Mouse (Mus musculus) hindbrain, embryonic 11.5 days (tissue): Measurements from ENCODE around the gene Slc35e3. TPM values are rescaled to one million over a fixed set of nuclear protein-coding genes. Genes with fewer than 3 reads are reported as not detected.

Source experiments
- ATAC-seq: fragments of 200-750 bp; cut with Nextera tagmentation; 2 replicates; pipeline ENCODE4 v1.8.0; 2017; ENCODE audit warnings: mild to moderate bottlenecking, moderate TSS enrichment, moderate library complexity; ENCODE audit not compliant: low FRiP score
- DNase-seq: peaks from one replicate; pipeline ENCODE4 v3.0.0-alpha.2; 2015; ENCODE audit warnings: low spot score
- H3K27ac ChIP-seq: fragments of 300-500 bp; sonication (generic); 2 replicates; pipeline ENCODE4 v1.5.1; 2014; ENCODE audit warnings: mild to moderate bottlenecking, low read depth, low read length
- H3K27me3 ChIP-seq: fragments of 300-500 bp; sonication (generic); 2 replicates; pipeline ENCODE4 v1.6.1; 2014; ENCODE audit warnings: mild to moderate bottlenecking, low read length, moderate library complexity, mixed read lengths; ENCODE audit not compliant: control insufficient read depth, insufficient read depth
- H3K36me3 ChIP-seq: fragments of 300-500 bp; sonication (generic); 2 replicates; pipeline ENCODE4 v1.6.1; 2014; ENCODE audit warnings: mild to moderate bottlenecking, low read length, moderate library complexity, mixed read lengths; ENCODE audit not compliant: control insufficient read depth, insufficient read depth
- H3K4me1 ChIP-seq: fragments of 300-500 bp; sonication (generic); replicated peaks from 2 replicates; pipeline ENCODE4 v1.6.1; 2014; ENCODE audit warnings: low read length, mixed read lengths; ENCODE audit not compliant: control insufficient read depth, insufficient read depth
- H3K4me2 ChIP-seq: fragments of 300-500 bp; sonication (generic); replicated peaks from 2 replicates; pipeline ENCODE4 v1.6.1; 2014; ENCODE audit warnings: mild to moderate bottlenecking, low read depth, low read length
- H3K4me3 ChIP-seq: fragments of 300-500 bp; sonication (generic); 2 replicates; pipeline ENCODE4 v1.5.1; 2014; ENCODE audit warnings: low read depth, low read length
- H3K9ac ChIP-seq: fragments of 300-500 bp; sonication (generic); 2 replicates; pipeline ENCODE4 v1.6.1; 2014; ENCODE audit warnings: low read depth, low read length
- H3K9me3 ChIP-seq: fragments of 300-500 bp; sonication (generic); 2 replicates; pipeline ENCODE4 v1.6.1; 2016; ENCODE audit warnings: low read length; ENCODE audit not compliant: control insufficient read depth
- WGBS: fragments of 180-500 bp; shearing (Covaris S2); extraction: QIAGEN DNeasy Blood & Tissue Kit; methylation state at CpG from one replicate; pipeline ENCODE4 v1.1.7; 2014; 5-methylcytosine and 5-hydroxymethylcytosine counted together
- polyA plus RNA-seq: library from polyadenylated mRNA; unstranded; fragments of >200 nt; fragmentation: Nextera tagmentation; extraction: Ambion mirVana; gene quantifications from 2 replicates; pipeline ENCODE4 v1.2.1, GENCODE M21; 2014

Slc35e3 gene
- polyA plus RNA-seq, 1 experiment from 2014 or later = 18.2 TPM

GRCm38 (mm10) chr10:117729139-117729814, 16.9 kb downstream of the Slc35e3 start:
- Histone ChIP-seq H3K4me1 (no peaks in the 10 kb centered on the region), H3K4me2 (no peak overlapping the region), H3K9ac (no peak overlapping the region), H3K27me3 (no peaks in the 10 kb centered on the region), H3K27ac (no peak overlapping the region), H3K9me3 (no peaks in the 10 kb centered on the region), H3K4me3 (no peak overlapping the region), H3K36me3 (no peaks in the 10 kb centered on the region)
- WGBS = 82% methylated on average over 11 of the region's 11 CpGs
- ATAC-seq = no peak
- no peak for DNase-seq

GRCm38 (mm10) chr10:117728574-117728973, 17.6 kb downstream of the Slc35e3 start:
- Histone ChIP-seq H3K27ac (no peak overlapping the region), H3K4me3 (no peak overlapping the region), H3K36me3 (no peaks in the 10 kb centered on the region), H3K27me3 (no peaks in the 10 kb centered on the region), H3K9ac (no peak overlapping the region), H3K4me1 (no peaks in the 10 kb centered on the region), H3K9me3 (no peaks in the 10 kb centered on the region), H3K4me2 (no peak overlapping the region)
- 86% methylated on average over 5 of the region's 5 CpGs for WGBS
- ATAC-seq = no peak
- no peak for DNase-seq

GRCm38 (mm10) chr10:117727518-117728110, 18.6 kb downstream of the Slc35e3 start:
- no peak overlapping the region for H3K9ac ChIP-seq
- no peak for ATAC-seq
- 88% methylated on average over 9 of the region's 9 CpGs for WGBS
- no peak overlapping the region for H3K27ac ChIP-seq
- no peak overlapping the region for H3K4me3 ChIP-seq
- no peaks in the 10 kb centered on the region for H3K9me3 ChIP-seq
- H3K4me2 ChIP-seq = no peak overlapping the region
- no peaks in the 10 kb centered on the region for H3K4me1 ChIP-seq
- DNase-seq = no peak
- H3K36me3 ChIP-seq = no peaks in the 10 kb centered on the region
- no peaks in the 10 kb centered on the region for H3K27me3 ChIP-seq

GRCm38 (mm10) chr10:117726888-117727385, 19.2 kb downstream of the Slc35e3 start:
- Histone ChIP-seq H3K36me3 (no peaks in the 10 kb centered on the region), H3K9ac (no peak overlapping the region), H3K4me2 (no peak overlapping the region), H3K27ac (no peak overlapping the region), H3K27me3 (no peaks in the 10 kb centered on the region), H3K9me3 (no peaks in the 10 kb centered on the region), H3K4me3 (no peak overlapping the region), H3K4me1 (no peaks in the 10 kb centered on the region)
- 94% methylated on average over 4 of the region's 4 CpGs for WGBS
- ATAC-seq = no peak
- no peak for DNase-seq

- no peak overlapping the region for H3K27ac ChIP-seq
- no peaks in the 10 kb centered on the region for H3K36me3 ChIP-seq
- no peak overlapping the region for H3K9ac ChIP-seq
- DNase-seq = no peak
- H3K4me2 ChIP-seq = no peak overlapping the region
- no peaks in the 10 kb centered on the region for H3K27me3 ChIP-seq
- no peaks in the 10 kb centered on the region for H3K9me3 ChIP-seq
- H3K4me3 ChIP-seq = no peak overlapping the region
- ATAC-seq = no peak
- 90% methylated on average over 4 of the region's 4 CpGs for WGBS
- no peaks in the 10 kb centered on the region for H3K4me1 ChIP-seq
Measured at GRCm38 (mm10) chr10:117726350-117726749, 19.8 kb downstream of the Slc35e3 start.

GRCm38 (mm10) chr10:117725671-117726070, 20.5 kb downstream of the Slc35e3 start:
- no peaks in the 10 kb centered on the region for H3K9me3 ChIP-seq
- no peak for DNase-seq
- no peak overlapping the region for H3K4me3 ChIP-seq
- H3K9ac ChIP-seq = no peak overlapping the region
- no peak overlapping the region for H3K27ac ChIP-seq
- no peaks in the 10 kb centered on the region for H3K36me3 ChIP-seq
- no peak overlapping the region for H3K4me2 ChIP-seq
- H3K27me3 ChIP-seq = no peaks in the 10 kb centered on the region
- ATAC-seq = no peak
- H3K4me1 ChIP-seq = no peaks in the 10 kb centered on the region
- 84% methylated on average over 7 of the region's 7 CpGs for WGBS

- H3K4me3 ChIP-seq = no peak overlapping the region
- ATAC-seq = no peak
- H3K4me2 ChIP-seq = no peak overlapping the region
- H3K36me3 ChIP-seq = no peaks in the 10 kb centered on the region
- 94% methylated on average over 3 of the region's 3 CpGs for WGBS
- H3K27ac ChIP-seq = no peak overlapping the region
- H3K27me3 ChIP-seq = no peaks in the 10 kb centered on the region
- no peak for DNase-seq
- H3K9me3 ChIP-seq = no peaks in the 10 kb centered on the region
- no peaks in the 10 kb centered on the region for H3K4me1 ChIP-seq
- no peak overlapping the region for H3K9ac ChIP-seq
Measured at GRCm38 (mm10) chr10:117724804-117725361, 21.3 kb downstream of the Slc35e3 start.

GRCm38 (mm10) chr10:117724136-117724718, 21.9 kb downstream of the Slc35e3 start:
- WGBS = 82% methylated on average over 5 of the region's 5 CpGs
- no peak for DNase-seq
- Histone ChIP-seq H3K4me2 (no peak overlapping the region), H3K36me3 (no peaks in the 10 kb centered on the region), H3K9ac (no peak overlapping the region), H3K27me3 (no peaks in the 10 kb centered on the region), H3K4me1 (no peaks in the 10 kb centered on the region), H3K9me3 (no peaks in the 10 kb centered on the region), H3K27ac (no peak overlapping the region), H3K4me3 (no peak overlapping the region)
- no peak for ATAC-seq
